Mouse (Mus musculus) kidney, adult 2 months (tissue): ENCODE measurements around the gene Pak3. TPM values are rescaled to one million over a fixed set of nuclear protein-coding genes. Genes with fewer than 3 reads are reported as not detected.

ENCODE experiments used
- DNase-seq: peaks from one replicate; pipeline ENCODE4 v3.0.0; 2021
- H3K27ac ChIP-seq: fragments of 200-500 bp; 2 replicates; pipeline ENCODE4 v1.5.1; 2012; ENCODE audit warnings: low read depth, low read length, control low read depth, inconsistent platforms; ENCODE audit not compliant: insufficient read depth
- H3K27me3 ChIP-seq: fragments of 200-500 bp; replicated peaks from 2 replicates; pipeline ENCODE4 v1.6.1; 2012; ENCODE audit warnings: mild to moderate bottlenecking, moderate library complexity, low read length, inconsistent platforms; ENCODE audit not compliant: control insufficient read depth, insufficient read depth
- H3K36me3 ChIP-seq: fragments of 200-500 bp; 2 replicates; pipeline ENCODE4 v1.6.1; 2012; ENCODE audit warnings: mild to moderate bottlenecking, moderate library complexity, low read length, inconsistent platforms; ENCODE audit not compliant: control insufficient read depth, insufficient read depth
- H3K4me1 ChIP-seq: fragments of 200-500 bp; 2 replicates; pipeline ENCODE4 v1.6.1; 2011; ENCODE audit warnings: low read length; ENCODE audit not compliant: control insufficient read depth, insufficient read depth
- H3K4me3 ChIP-seq: fragments of 200-500 bp; 2 replicates; pipeline ENCODE4 v1.5.1; 2011; ENCODE audit warnings: mild to moderate bottlenecking, low read depth, low read length, control low read depth; ENCODE audit not compliant: insufficient read depth
- CTCF ChIP-seq: fragments of 200-500 bp; conservative IDR thresholded peaks from 2 replicates; pipeline ENCODE4 v1.5.1; 2011; ENCODE audit warnings: low read depth, mild to moderate bottlenecking, control low read depth, low read length, moderate library complexity, mixed read lengths; ENCODE audit not compliant: insufficient read depth, insufficient read length
- POLR2A ChIP-seq: fragments of 200-500 bp; IDR thresholded peaks from one replicate; pipeline ENCODE4 v1.6.1; 2011; ENCODE audit warnings: low read depth, low read length, control low read depth
- WGBS: fragments of 180-500 bp; shearing (Covaris S2); methylation state at CpG from one replicate; pipeline ENCODE4 v1.1.7; 2018; 5-methylcytosine and 5-hydroxymethylcytosine counted together
- polyA plus RNA-seq: library from polyadenylated mRNA; depleted of rRNA; stranded (reverse); fragments of >200 nt; gene quantifications from 2 replicates; pipeline ENCODE4 v1.2.3, GENCODE M21; 2012

Gene Pak3
- polyA plus RNA-seq, 1 experiment: 0.11 TPM

- Histone ChIP-seq H3K4me1 (no peaks in the 10 kb centered on the region), H3K27ac (no peak overlapping the region), H3K27me3 (no peaks in the 10 kb centered on the region), H3K4me3 (no peak overlapping the region), H3K36me3 (no peaks in the 10 kb centered on the region)
- no peak for TF ChIP-seq POLR2A
- WGBS: 79% methylated on average over 3 of the region's 3 CpGs
- no peak for DNase-seq
Observed at GRCm38 (mm10) chrX:143532331-143532730, 13.9 kb downstream of the Pak3 start.

- 77% methylated on average over 3 of the region's 3 CpGs for WGBS
- H3K27me3 ChIP-seq: no peaks in the 10 kb centered on the region
- TF ChIP-seq POLR2A (no peak), CTCF (no peak)
- no peaks in the 10 kb centered on the region for H3K36me3 ChIP-seq
- H3K27ac ChIP-seq: no peak overlapping the region
- DNase-seq: no peak
- H3K4me1 ChIP-seq: no peaks in the 10 kb centered on the region
- H3K4me3 ChIP-seq: no peak overlapping the region
Observed at GRCm38 (mm10) chrX:143533574-143533973, 15.2 kb downstream of the Pak3 start.

GRCm38 (mm10) chrX:143542756-143543155 lies 24.4 kb downstream of the Pak3 start:
- no peak overlapping the region for H3K27ac ChIP-seq
- no peak for DNase-seq
- 69% methylated on average over 2 of the region's 2 CpGs for WGBS
- no peaks in the 10 kb centered on the region for H3K27me3 ChIP-seq
- no peak overlapping the region for H3K4me3 ChIP-seq
- H3K4me1 ChIP-seq: no peaks in the 10 kb centered on the region
- H3K36me3 ChIP-seq: no peaks in the 10 kb centered on the region
- no peak for TF ChIP-seq POLR2A
- TF ChIP-seq CTCF: no peak

- H3K27me3 ChIP-seq: no peaks in the 10 kb centered on the region
- no peak overlapping the region for H3K4me3 ChIP-seq
- no peaks in the 10 kb centered on the region for H3K4me1 ChIP-seq
- H3K27ac ChIP-seq: no peak overlapping the region
- no peak for DNase-seq
- H3K36me3 ChIP-seq: no peaks in the 10 kb centered on the region
- TF ChIP-seq POLR2A: no peak
- TF ChIP-seq CTCF: no peak
- WGBS: 51% methylated on average over 7 of the region's 7 CpGs
Observed at GRCm38 (mm10) chrX:143543186-143543793, 24.9 kb downstream of the Pak3 start.

- WGBS: 31% methylated on average over 2 of the region's 2 CpGs
- no peak for TF ChIP-seq CTCF
- TF ChIP-seq POLR2A: no peak
- Histone ChIP-seq H3K4me3 (no peak overlapping the region), H3K36me3 (no peaks in the 10 kb centered on the region), H3K27me3 (no peaks in the 10 kb centered on the region), H3K27ac (no peak overlapping the region), H3K4me1 (no peaks in the 10 kb centered on the region)
- DNase-seq: no peak
Observed at GRCm38 (mm10) chrX:143573691-143574090, 55.3 kb downstream of the Pak3 start.

GRCm38 (mm10) chrX:143579925-143580324 lies 61.5 kb downstream of the Pak3 start:
- no peak overlapping the region for H3K27ac ChIP-seq
- no peak for DNase-seq
- no peak for TF ChIP-seq CTCF
- H3K4me3 ChIP-seq: no peak overlapping the region
- H3K36me3 ChIP-seq: no peaks in the 10 kb centered on the region
- 78% methylated on average over 2 of the region's 2 CpGs for WGBS
- no peaks in the 10 kb centered on the region for H3K27me3 ChIP-seq
- H3K4me1 ChIP-seq: no peaks in the 10 kb centered on the region

GRCm38 (mm10) chrX:143580458-143580959 lies 62.1 kb downstream of the Pak3 start:
- DNase-seq: no peak
- no peak for TF ChIP-seq POLR2A
- no peak for TF ChIP-seq CTCF
- Histone ChIP-seq H3K4me1 (no peaks in the 10 kb centered on the region), H3K4me3 (no peak overlapping the region), H3K36me3 (no peaks in the 10 kb centered on the region), H3K27me3 (no peaks in the 10 kb centered on the region), H3K27ac (no peak overlapping the region)
- WGBS: 58% methylated on average over 2 of the region's 2 CpGs
